Mouse (Mus musculus) olfactory bulb, adult 2 months (tissue): ENCODE data around the gene Hmg20b.

ENCODE experiments used
- CTCF ChIP-seq: fragments of 200-500 bp; IDR thresholded peaks from 2 replicates; pipeline ENCODE4 v1.5.1; 2012; ENCODE audit warnings: low read depth, mild to moderate bottlenecking, low read length, moderate library complexity; ENCODE audit not compliant: insufficient read depth
- POLR2A ChIP-seq: fragments of 200-500 bp; IDR thresholded peaks from 2 replicates; pipeline ENCODE4 v1.6.1; 2012; ENCODE audit warnings: mild to moderate bottlenecking, low read depth, low read length, moderate library complexity; ENCODE audit not compliant: insufficient read depth

DNA sequence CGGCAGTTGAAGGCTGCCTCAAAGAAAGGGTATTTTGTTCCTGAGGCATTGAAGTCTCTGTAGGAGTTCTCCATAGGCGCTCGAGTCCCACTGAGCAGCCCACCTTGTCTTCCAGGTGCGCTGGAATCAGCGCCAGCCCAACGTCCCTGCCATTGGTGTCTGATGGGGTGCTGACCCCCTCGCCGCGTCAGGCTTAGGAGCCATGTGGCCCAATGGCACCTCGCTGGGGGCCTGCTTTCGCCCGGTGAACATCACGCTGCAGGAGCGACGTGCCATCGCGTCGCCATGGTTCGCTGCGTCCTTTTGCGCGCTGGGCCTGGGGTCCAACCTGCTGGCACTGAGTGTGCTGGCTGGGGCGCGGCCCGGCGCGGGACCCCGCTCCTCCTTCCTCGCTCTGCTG lies 18.0 kb downstream of the Hmg20b start:
- TF ChIP-seq CTCF (no peak), POLR2A (no peak)
